Mouse (Mus musculus) MEL-GATA-1-ER (cell line): ENCODE results near the gene Dcaf12.

Experiments used
- DNase-seq: peaks from one replicate; pipeline ENCODE4 v3.0.0-alpha.2; 2012; ENCODE audit warnings: low read depth; ENCODE audit errors: extremely low read depth

Dcaf12 gene

DNA sequence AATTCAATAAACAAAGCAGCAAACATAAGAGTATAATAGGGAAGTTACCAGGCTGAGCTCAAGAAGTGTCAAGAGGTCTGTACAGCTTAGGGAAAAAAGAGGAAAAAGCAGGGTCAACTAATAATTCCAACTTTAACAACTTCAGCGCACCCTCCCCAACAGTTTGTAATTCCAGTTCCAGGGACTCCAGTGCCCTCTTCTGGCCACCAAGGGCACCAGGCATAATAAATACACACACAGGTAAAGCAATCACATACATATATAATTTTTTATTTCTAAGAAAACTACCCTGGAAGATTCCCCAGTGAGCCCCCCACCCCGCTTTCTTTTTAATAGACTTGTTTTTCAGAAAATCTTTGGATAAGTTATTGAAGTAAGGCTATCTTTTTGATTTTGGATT is 69.3 kb downstream of the Dcaf12 start:
- no peak for DNase-seq
